Mouse (Mus musculus) embryonic facial prominence, embryonic 14.5 days (tissue): Measurements from ENCODE around the gene Dcps. TPM values are rescaled to one million over a fixed set of nuclear protein-coding genes. Genes with fewer than 3 reads are reported as not detected.
A peak's percentile ranks its signal among the peaks of the same experiment; 100 is the strongest.

Experiments used
- ATAC-seq: fragments of 200-750 bp; cut with Nextera tagmentation; 2 replicates; pipeline ENCODE4 v1.8.0; 2017; ENCODE audit warnings: low read depth, moderate number of reproducible peaks, moderate TSS enrichment
- DNase-seq: peaks from one replicate; pipeline ENCODE4 v3.0.0-alpha.2; 2015; ENCODE audit warnings: low spot score
- H3K27ac ChIP-seq: fragments of 300-500 bp; sonication (generic); replicated peaks from 2 replicates; pipeline ENCODE4 v1.5.1; 2014; ENCODE audit warnings: low read depth, mild to moderate bottlenecking, low read length, moderate library complexity
- H3K27me3 ChIP-seq: fragments of 300-500 bp; sonication (generic); replicated peaks from 2 replicates; pipeline ENCODE4 v1.6.1; 2014; ENCODE audit warnings: low read length; ENCODE audit not compliant: control insufficient read depth, insufficient read depth
- H3K36me3 ChIP-seq: fragments of 300-500 bp; sonication (generic); 2 replicates; pipeline ENCODE4 v1.6.1; 2014; ENCODE audit warnings: low read length, mixed read lengths; ENCODE audit not compliant: control insufficient read depth, insufficient read depth
- H3K4me1 ChIP-seq: fragments of 300-500 bp; sonication (generic); 2 replicates; pipeline ENCODE4 v1.6.1; 2014; ENCODE audit warnings: antibody characterized with exemption, low read length; ENCODE audit not compliant: control insufficient read depth, insufficient read depth
- H3K4me2 ChIP-seq: fragments of 300-500 bp; sonication (generic); 2 replicates; pipeline ENCODE4 v1.6.1; 2014; ENCODE audit warnings: low read depth, mild to moderate bottlenecking, low read length, moderate library complexity, mixed read lengths
- H3K4me3 ChIP-seq: fragments of 300-500 bp; sonication (generic); 2 replicates; pipeline ENCODE4 v1.5.1; 2014; ENCODE audit warnings: low read depth, mild to moderate bottlenecking, low read length
- H3K9ac ChIP-seq: fragments of 300-500 bp; sonication (generic); 2 replicates; pipeline ENCODE4 v1.6.1; 2014; ENCODE audit warnings: low read depth, mild to moderate bottlenecking, low read length, moderate library complexity, mixed read lengths
- H3K9me3 ChIP-seq: fragments of 300-500 bp; sonication (generic); 2 replicates; pipeline ENCODE4 v1.6.1; 2016; ENCODE audit warnings: low read length; ENCODE audit not compliant: control insufficient read depth
- WGBS: fragments of 180-500 bp; shearing (Covaris S2); extraction: QIAGEN DNeasy Blood & Tissue Kit; methylation state at CpG from one replicate; pipeline ENCODE4 v1.1.7; 2014; 5-methylcytosine and 5-hydroxymethylcytosine counted together
- polyA plus RNA-seq: library from polyadenylated mRNA; unstranded; fragments of >200 nt; fragmentation: Nextera tagmentation; extraction: Ambion mirVana; gene quantifications from 2 replicates; pipeline ENCODE4 v1.2.1, GENCODE M21; 2014

The Dcps gene
- polyA plus RNA-seq, 1 experiment from 2014 or later: 59.3 TPM

DNA sequence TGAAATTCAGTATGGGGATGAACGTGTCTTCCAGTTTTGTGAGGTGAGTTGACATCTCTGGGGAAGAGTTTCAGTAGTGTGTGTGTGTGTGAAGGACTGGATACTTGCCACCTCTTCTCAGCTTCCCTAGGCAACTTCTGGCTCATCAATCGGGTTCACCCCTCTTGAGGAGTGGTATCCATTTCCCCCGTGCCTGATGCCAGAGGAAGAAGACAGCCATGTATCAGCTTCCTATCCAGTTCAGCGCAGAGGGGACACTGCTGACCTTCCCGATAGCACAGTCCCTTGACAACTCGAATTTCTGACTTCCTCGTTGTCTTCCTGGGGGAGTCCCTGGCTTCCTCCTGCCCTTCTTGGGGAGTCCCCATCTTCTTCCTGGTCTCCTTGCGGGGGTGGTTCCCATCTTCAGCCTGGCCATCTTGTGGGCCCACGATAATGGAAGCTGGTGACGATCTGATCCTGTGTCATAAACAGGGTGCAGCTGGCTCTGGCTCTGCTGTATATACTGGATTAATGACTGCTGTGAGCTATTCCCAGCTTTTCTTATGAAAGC is 11.6 kb upstream of the Dcps start:
- WGBS: 85% methylated on average over 10 of the region's 10 CpGs
- H3K4me1 ChIP-seq: no peaks in the 10 kb centered on the region
- no peak overlapping the region for H3K27ac ChIP-seq
- H3K36me3 ChIP-seq: peaks cover 36% of the 10 kb centered on the region; the same call in 1 of the 2 replicates
- H3K4me2 ChIP-seq: no peak overlapping the region
- DNase-seq: no peak
- H3K9me3 ChIP-seq: no peaks in the 10 kb centered on the region
- H3K4me3 ChIP-seq: no peak overlapping the region
- no peak overlapping the region for H3K9ac ChIP-seq
- no peak for ATAC-seq
- H3K27me3 ChIP-seq: no peaks in the 10 kb centered on the region

DNA sequence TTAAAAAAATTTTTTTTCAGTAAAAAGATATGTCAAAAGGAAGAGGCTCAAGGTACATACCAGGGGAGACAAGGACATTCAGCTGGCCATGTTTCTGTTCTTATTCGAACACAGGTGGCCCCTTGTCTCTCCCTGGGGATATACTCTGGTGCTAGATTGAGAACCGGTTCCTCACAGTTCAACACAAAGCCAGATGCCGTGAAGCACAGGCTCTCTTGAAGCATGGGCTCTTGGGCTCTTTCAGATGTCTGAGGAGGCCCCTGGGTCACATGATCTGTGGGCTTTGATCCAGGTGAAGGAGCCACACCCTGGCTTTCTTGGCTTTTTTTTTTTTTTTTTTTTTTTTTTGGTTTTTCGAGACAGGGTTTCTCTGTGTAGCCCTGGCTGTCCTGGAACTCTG is 10.6 kb upstream of the Dcps start:
- Histone ChIP-seq H3K27ac (no peak overlapping the region), H3K9me3 (no peaks in the 10 kb centered on the region), H3K4me3 (no peak overlapping the region), H3K27me3 (no peaks in the 10 kb centered on the region), H3K9ac (no peak overlapping the region), H3K36me3 (peaks cover 36% of the 10 kb centered on the region; the same call in 1 of the 2 replicates), H3K4me1 (no peaks in the 10 kb centered on the region), H3K4me2 (no peak overlapping the region)
- ATAC-seq (no peak), DNase-seq (peak; percentile 31)
- 85% methylated on average over 4 of the region's 4 CpGs for WGBS

DNA sequence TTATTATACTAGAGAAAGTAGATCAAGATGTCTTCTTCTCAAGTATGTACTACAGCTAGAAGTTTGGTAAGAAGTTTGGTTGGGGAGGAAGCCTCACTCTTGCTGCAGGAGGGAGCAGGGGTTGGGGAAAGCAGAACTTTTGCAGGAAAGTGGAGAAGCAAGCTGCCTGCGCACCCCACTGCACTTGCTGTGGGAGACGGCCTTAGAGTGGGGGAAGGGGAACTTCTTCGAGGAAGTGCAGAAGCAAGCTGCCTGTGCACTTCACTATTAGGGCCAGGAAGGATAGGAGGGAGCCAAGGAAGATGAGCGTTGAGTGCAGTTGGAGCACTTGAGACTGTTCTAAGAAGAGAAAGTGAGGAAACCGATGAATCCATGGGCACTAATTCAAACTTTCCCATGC is 7.5 kb upstream of the Dcps start:
- H3K9me3 ChIP-seq: no peaks in the 10 kb centered on the region
- H3K36me3 ChIP-seq: peaks cover 10% of the 10 kb centered on the region; the same call in 1 of the 2 replicates
- no peaks in the 10 kb centered on the region for H3K4me1 ChIP-seq
- WGBS: 62% methylated on average over 5 of the region's 5 CpGs
- DNase-seq: no peak
- no peak overlapping the region for H3K27ac ChIP-seq
- H3K9ac ChIP-seq: no peak overlapping the region
- no peak overlapping the region for H3K4me2 ChIP-seq
- H3K27me3 ChIP-seq: no peaks in the 10 kb centered on the region
- ATAC-seq: no peak
- no peak overlapping the region for H3K4me3 ChIP-seq

DNA sequence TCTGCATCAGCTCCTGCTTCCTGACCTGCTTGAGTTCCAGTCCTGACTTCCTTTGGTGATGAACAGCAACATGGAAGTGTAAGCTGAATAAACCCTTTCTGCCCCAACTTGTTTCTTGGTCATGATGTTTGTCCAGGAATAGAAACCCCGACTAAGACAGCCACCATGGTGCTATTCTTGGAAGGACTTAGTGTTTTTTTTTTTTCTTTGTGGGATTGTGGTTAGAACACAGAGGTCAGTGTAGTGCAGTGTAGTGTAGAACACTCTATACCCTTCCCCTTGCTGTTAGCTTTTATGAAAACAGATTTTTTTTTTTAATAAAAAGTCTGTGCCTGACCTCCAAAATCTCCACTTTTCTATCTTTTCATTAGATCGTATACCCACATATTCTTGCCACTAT is 7.0 kb upstream of the Dcps start:
- Histone ChIP-seq H3K9ac (no peak overlapping the region), H3K27me3 (no peaks in the 10 kb centered on the region), H3K4me3 (no peak overlapping the region), H3K36me3 (peaks cover 9% of the 10 kb centered on the region; the same call in 1 of the 2 replicates), H3K4me2 (no peak overlapping the region), H3K4me1 (no peaks in the 10 kb centered on the region), H3K27ac (no peak overlapping the region), H3K9me3 (no peaks in the 10 kb centered on the region)
- WGBS: 77% methylated on average over 2 of the region's 2 CpGs
- DNase-seq (no peak), ATAC-seq (no peak)

DNA sequence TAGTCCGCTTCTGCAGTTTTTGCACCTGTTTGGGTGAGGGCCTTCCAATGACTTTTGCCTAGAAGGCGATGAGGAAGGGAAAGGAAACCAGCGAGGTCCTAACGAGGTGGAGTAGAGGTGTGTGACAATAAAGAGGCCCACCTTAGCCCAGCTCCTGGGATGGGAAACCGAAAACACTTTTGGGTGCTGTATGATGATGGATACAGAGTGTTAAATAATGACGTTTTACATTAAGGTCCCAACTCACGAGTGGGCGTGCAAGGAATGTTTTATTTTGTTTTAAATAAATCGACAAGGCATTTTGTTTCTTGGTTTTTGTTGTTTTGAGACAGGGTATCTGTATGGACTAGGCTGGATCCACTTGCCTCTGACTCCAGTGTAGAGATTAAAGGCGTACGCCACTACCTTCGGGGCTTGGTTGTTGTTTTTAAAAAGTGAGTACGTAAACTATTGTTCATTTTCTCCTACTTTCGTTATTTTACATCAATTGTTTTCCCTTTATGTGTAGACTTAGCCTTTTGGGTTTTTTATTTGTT is 331 bp upstream of the Dcps start:
- Histone ChIP-seq H3K9me3 (no peaks in the 10 kb centered on the region), H3K4me3 (peak overlapping the region; percentile 57), H3K27me3 (no peaks in the 10 kb centered on the region), H3K36me3 (no peaks in the 10 kb centered on the region), H3K27ac (no peak overlapping the region), H3K4me2 (peak overlapping the region; percentile 85), H3K4me1 (peaks cover 9% of the 10 kb centered on the region), H3K9ac (no peak overlapping the region)
- ATAC-seq (no peak), DNase-seq (no peak)
- 48% methylated on average over 14 of the region's 14 CpGs for WGBS

DNA sequence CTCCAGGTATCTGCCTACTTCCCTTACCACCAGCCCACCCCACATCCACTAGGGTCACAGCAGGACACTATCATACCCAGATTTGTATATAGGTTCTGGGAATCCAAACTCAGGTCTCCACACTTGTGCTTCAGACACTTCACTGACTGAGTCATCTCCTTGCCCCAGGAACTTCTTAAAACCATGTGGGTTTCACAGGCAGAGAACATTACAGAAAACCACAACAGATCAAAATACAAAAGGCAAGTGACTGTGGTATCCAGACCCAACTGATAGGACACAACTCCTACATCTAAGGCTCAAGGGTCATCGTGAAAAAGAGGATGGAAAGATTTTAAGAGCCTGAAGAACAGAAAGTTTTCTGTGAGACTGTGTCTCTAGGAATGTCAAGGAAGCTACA is 2.5 kb downstream of the Dcps start:
- WGBS: 82% methylated on average over 1 of the region's 1 CpGs
- H3K27ac ChIP-seq: no peak overlapping the region
- no peaks in the 10 kb centered on the region for H3K27me3 ChIP-seq
- peaks cover 9% of the 10 kb centered on the region for H3K4me1 ChIP-seq
- H3K9me3 ChIP-seq: no peaks in the 10 kb centered on the region
- H3K4me2 ChIP-seq: no peak overlapping the region
- no peak overlapping the region for H3K9ac ChIP-seq
- H3K4me3 ChIP-seq: no peak overlapping the region
- no peak for DNase-seq
- no peak for ATAC-seq
- H3K36me3 ChIP-seq: peaks cover 7% of the 10 kb centered on the region; the same call in 1 of the 2 replicates

DNA sequence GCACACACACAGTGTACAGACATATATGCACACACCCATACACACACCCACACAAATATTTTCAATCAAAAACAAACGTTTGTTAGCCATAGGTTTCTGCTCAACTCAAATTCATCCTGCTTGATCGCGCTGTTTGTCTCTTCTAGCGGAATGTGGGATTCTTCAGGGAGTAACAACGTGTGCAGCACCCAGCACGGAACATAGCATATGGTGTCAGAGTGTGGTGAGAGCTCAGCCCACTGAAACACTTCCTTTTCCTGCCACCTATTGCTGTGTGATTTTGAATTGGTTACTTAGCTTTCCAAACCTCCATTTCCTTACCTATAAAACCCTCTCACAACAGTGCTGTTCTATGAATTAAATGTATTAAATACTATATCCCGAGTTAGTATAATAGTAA is 5.8 kb downstream of the Dcps start:
- ATAC-seq (no peak), DNase-seq (no peak)
- H3K4me2 ChIP-seq: no peak overlapping the region
- H3K36me3 ChIP-seq: peaks cover 7% of the 10 kb centered on the region; the same call in 1 of the 2 replicates
- H3K27me3 ChIP-seq: no peaks in the 10 kb centered on the region
- peaks cover 8% of the 10 kb centered on the region for H3K4me1 ChIP-seq
- 87% methylated on average over 7 of the region's 7 CpGs for WGBS
- H3K27ac ChIP-seq: no peak overlapping the region
- no peak overlapping the region for H3K9ac ChIP-seq
- H3K9me3 ChIP-seq: no peaks in the 10 kb centered on the region
- H3K4me3 ChIP-seq: no peak overlapping the region

DNA sequence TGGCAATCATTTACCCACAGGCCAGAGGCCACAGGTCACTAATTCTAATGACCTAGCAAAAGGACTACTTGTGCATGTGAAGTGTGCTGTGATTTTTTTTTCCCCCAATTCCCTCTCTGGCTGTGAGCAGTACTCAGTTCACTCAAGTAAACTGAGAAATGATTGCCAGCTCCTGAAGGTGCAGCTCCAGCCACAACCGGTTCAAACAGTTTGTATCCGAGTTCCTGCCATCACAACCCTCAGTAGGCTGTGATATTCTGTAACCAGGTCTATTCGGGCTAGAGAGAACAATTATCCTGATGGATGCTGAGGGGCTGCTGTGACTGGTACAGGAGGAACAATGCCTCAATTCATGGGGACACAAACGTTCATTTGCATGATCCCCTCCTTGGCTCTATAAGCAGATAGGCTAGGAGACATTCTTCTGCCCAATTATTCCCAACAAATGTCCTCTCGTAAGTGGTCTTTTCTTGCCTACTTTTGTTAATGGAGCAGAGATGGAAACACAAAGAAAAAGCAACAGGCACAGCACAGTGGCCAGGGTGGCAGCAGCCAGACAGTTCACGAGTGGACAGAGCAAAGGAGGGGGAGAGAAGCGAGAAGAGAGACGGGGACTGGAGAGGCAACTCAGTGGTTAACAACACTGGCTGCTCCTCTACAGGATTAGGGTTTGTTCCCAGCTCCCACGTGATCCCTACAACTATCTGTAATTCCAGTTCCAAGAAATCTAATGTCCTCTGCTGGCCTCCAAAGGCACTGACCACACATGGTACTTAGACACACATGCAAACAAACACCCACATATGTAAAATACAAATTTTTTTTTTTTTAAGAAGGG is 8.8 kb downstream of the Dcps start:
- no peaks in the 10 kb centered on the region for H3K4me1 ChIP-seq
- ATAC-seq (peak; percentile 31; the same call in 1 of the 2 replicates), DNase-seq (no peak)
- H3K4me2 ChIP-seq: no peak overlapping the region
- no peak overlapping the region for H3K27ac ChIP-seq
- H3K4me3 ChIP-seq: no peak overlapping the region
- no peaks in the 10 kb centered on the region for H3K27me3 ChIP-seq
- H3K36me3 ChIP-seq: peaks cover 12% of the 10 kb centered on the region; the same call in 1 of the 2 replicates
- 30% methylated on average over 9 of the region's 9 CpGs for WGBS
- no peak overlapping the region for H3K9ac ChIP-seq
- no peaks in the 10 kb centered on the region for H3K9me3 ChIP-seq
